Mouse (Mus musculus) MN1 (cell line): ENCODE measurements around the gene Igsf23.
A peak's percentile ranks its signal among the peaks of the same experiment; 100 is the strongest.
"Not testable (repeated sequence)": the region's sequence is repeated elsewhere in the genome, so short reads cannot be mapped to it uniquely, and the experiment has no call there.

Source experiments
- DNase-seq: peaks from one replicate; pipeline ENCODE4 v3.0.0-alpha.2; 2016; ENCODE audit warnings: low spot score

Gene Igsf23

DNA sequence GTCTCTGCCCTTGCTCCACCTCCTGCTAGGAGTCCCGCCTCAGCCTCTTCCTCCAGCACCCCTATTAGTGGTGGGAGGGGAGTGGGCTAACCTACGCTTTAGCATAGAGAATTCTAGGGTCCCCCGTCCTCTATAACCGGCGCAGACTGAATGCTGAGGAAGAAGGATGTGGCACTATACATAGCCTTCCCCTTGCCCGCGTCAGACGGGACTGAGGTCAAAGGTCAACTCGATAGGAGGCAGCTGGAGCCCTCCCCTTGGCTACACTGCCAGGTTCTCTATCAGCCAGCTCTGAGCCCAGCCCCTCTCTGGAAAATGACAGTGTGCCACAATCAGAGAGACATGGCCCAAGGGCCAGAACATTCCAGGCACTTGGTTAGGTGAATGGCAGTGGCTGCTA lies at the start of gene Igsf23:
Gene Igsf23 (minus strand): TSS at position 168 of the 400 bp plus-strand sequence.
- DNase-seq = no peak

DNA sequence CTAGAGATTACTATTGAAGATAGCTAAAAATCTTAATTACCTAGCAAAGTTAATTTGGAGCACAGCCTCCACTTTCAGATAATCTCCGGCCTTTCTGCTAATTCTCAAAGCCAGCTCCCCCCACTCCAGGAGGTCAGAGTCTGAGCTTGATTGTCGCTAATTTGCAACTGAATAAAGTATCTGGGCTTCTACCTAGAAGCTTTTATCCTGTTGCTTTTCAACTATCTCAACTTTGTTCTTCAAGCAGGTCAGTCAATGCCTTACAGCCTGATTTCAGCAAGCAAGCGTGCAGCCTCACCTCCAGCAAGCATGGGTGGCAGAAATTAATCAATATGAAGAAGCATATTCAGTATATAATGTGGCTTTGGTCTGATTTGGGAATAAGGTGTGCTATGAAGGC lies 46.2 kb upstream of the Igsf23 start:
- not testable (repeated sequence) for DNase-seq

DNA sequence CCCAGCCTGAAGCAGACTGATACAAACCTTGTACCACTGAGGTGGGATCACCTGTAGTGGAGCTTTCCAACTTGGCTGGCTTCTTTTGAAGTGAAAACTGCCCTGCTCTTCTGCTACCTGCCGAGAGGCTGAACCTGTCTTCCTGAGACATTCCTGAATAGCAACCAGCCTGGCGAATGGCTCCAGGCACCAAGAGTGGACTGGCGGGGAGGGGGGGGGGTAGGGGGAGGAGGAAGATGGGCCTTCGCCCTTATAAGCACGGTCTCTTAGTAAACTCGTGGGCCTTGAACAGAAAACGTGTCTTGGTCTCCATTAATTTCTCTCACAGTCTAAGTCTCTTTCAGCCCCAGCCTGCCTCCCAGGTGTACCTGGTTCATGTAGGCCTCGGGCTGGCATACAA lies 40.6 kb upstream of the Igsf23 start, which contains the start of gene Nlrp9b:
Gene Nlrp9b (plus strand): TSS at position 301 of the 400 bp plus-strand sequence.
- not testable (repeated sequence) for DNase-seq

DNA sequence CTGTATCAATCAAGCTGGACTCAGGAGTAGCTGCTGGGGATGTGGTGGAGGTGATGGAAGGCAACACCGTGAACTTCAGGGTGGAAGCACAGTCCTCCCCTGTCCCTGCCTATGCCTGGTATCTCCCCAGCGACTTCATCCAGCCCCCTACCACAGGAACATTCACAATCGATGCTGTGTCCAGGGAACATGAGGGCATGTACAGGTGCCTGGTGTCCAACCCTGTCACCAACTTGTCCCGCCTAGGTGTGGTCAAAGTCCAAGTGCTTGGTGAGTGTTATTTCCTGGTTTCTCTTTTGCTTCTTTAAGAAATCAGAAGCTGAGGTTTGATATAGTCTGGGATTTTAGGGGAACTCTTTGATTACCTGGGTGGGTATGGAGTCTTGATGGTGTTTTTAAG lies 21.0 kb upstream of the Igsf23 start:
- DNase-seq = no peak

DNA sequence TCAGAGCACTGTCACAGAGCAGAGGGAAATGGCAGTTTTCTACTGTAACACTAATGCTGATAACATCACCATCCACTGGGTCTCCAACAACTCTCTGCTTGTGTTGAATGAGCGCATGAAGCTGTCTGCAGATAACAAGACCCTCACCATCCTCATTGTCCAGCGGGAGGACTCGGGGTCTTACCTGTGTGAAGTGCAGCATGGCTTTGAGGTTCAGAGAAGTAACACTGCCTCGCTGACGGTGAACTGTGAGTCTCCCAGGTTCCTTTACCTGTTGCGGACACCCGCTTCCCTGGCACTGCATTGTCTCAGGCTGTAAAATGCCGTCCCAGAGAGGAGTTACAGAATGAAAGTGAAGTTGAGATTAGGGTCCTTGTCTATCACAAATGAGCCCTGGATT lies 19.6 kb upstream of the Igsf23 start:
- no peak for DNase-seq

DNA sequence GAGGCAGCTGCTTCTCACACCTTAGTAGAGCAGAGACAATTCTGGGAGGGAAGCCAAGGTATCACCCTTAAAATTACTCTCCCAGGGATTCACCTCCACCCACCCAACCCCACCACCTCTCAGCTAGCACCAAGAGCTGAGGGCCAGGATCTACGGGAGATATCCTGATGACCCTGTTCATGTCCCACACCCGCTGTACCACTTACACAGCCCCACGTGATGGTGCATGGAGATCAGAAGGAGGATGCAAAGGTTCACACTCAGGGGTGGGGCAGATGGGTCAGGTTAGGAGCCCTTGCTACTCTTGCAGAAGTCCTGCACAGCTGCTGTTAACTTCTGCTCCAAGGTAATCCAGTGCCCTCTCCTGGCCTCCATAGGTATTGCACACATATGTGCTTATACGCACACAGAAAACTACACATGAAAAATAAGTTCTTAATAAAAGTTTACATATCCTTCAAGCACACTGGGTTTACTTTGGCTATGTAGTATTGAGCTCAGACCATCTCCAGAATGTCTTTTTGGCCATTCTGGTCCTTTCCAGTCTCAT lies 19.1 kb upstream of the Igsf23 start:
- no peak for DNase-seq

DNA sequence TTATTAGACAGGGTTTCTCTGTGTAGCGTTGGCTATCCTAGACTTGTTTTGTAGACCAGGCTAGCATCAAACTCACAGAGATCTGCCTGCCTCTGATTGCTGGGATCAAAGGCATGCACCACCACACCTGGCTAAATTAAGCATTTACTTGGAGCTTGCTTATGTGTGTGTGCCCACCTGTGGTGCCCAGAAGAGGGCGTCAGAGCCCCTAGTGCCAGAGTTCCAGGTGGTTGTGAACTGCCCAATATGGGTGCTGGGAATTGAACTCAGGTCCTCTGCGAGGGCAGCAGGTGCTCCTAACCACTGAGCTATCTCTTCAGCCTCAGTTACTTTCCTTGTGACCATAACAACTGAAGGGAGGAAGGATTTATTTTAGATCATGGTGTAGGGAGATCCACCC lies 18.6 kb upstream of the Igsf23 start:
- DNase-seq = no peak

DNA sequence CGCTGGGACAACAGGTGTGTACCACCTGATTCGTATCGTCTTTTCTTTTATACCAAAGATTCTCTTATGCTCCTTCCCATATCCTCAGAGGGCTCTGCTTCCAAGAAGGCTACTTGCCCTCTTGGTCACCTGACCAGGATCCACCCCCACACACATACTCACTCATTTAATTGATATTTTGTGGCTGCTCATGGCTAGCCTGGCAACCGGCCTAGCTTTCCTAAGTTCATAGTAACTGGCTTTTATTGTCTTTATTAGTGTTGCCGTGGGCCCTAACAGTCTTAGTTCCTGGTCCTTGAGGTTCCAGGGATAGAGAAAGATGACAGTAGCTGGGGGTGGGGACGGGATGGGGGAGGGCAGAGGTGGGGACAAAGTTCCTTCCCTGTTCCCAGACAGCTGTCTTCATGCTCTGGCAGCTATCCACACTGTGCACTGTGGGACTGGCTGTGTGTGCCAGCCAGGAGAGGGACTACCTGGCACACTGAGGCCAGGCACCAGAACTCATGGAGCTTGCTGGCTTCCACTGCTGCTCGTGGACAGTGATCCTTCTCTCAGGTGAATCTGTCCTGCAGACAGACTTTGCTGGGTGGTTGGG lies 14.5 kb upstream of the Igsf23 start, which contains the start of gene Ceacam20:
Gene Ceacam20 (plus strand): TSS at position 428 of the 595 bp plus-strand sequence.
- no peak for DNase-seq

DNA sequence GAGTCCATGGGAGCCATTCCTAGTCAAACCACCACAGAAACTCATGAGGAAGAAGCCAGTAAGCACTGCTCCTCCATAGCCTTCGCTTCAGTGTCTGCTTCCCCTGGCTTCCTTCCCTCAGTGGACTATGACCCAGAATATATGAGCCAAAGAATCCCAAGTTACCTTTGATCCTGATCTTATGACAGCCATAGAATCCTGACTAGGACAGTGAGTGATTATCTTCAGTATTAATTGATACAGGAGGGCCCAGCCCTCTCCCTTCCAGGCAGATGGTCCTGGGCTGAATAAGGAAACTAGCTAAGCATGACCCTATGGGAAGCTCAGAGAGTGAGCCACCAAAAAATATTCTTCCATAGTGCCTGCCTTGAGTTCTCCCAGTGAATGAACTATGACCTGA lies 11.9 kb upstream of the Igsf23 start:
- no peak for DNase-seq

DNA sequence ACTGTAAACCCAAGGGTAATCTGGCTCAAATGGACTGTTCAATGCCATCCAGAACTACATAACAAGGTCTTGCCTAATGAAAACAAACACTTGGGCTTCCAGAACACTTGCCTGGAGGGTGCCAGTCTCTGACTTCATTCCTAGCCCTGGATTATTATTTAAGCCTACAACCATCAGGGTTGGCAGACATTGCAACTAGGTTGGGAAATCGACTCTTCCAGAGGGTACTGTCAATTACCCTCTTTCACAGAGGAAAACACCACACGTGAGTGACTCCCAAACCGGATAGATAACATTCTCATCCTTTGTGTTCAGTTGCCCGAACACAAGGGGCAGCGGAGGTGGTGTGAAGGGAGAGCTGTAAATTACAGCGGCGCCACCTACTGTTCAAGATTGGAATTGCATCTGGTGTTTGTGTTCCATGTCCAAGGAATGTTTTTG lies 5.8 kb upstream of the Igsf23 start:
- peak; percentile 64 for DNase-seq

DNA sequence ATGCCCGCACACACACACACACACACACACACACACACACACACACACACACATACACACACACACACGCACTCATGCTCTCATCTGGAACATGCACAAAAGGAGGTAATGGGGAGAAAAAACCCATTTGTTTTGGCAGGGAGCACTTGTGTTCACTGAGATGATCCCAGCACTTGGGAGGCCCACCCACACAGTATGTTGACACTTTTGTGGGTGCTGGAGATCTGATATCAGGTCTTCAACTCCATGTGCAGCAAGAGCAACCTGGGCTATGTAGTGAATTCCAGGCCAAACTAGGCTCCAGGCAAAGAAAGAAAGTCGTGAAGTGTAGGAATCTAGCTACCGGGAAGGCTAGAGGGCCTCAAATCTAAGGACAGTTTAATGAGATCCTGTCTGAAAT lies 5.3 kb upstream of the Igsf23 start:
- DNase-seq = no peak

DNA sequence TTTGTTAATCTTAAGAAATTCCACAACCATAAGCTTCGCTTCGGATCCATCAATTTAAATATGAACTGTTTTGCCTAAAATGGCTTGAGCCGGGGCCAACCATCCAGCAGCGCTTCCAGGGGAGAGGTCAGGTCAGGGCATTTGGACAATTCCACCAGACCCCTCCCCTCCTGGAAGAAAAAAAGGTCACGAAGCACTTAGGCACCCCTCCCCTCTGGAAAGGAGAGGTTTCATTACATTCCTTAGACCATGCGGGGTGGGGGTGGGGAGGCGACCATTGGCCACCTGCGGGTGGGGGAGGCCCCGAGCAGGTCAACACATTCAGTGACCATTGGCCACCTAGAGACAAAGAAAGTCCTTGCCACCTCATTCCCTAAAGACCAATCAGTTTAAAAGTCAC lies 2.5 kb upstream of the Igsf23 start:
- DNase-seq = no peak

DNA sequence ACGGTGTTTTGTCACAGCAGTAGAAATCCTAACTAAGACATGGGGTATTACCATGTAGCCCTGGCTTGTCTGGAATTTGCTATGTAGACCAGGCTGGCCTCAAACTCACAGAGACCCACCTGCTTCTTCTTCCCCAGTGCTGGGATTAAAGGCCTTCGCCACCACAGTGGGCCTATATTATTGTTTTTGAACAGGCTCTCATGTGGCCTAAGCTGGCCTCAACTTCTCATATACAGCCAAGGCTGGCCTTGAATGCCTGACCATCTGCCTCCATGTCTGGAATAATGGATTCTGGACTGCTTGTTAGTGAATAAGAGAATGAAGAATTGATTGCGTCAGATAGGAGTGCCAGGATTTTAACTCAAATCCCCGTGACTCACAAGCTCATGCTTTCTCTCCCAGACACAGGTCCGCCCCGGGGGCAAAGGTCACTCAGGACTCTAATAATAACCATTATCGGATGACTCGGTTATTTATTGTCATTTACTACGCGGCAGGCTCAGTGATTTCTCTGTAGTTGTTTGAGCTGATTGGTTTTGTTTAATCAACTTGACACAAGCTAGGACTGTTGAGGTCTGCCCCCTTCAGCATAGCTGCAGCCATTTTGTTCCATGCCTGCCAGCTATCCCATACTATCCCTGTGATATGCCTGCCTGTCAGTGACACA lies 1.9 kb upstream of the Igsf23 start:
- no peak for DNase-seq

DNA sequence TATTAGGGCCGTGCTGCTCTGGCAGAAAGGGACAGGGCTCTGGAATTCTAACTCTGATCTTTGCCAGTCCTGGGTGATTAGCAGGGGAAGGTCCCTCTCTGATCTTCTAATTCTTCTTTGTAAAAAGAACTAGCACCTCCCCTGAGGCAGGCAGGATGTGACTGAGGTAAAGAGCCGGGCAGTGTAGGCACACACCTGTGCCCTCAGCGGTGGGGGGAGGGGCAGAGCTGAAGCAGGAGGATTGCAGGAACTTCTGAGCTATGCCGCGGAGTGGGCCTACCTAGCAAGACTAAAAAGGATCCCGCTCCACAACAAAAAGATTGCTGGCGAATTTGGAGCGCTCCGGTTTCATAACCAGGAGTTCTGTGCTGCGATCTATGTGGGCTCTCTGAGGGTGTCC lies 560 bp downstream of the Igsf23 start:
- DNase-seq = no peak

DNA sequence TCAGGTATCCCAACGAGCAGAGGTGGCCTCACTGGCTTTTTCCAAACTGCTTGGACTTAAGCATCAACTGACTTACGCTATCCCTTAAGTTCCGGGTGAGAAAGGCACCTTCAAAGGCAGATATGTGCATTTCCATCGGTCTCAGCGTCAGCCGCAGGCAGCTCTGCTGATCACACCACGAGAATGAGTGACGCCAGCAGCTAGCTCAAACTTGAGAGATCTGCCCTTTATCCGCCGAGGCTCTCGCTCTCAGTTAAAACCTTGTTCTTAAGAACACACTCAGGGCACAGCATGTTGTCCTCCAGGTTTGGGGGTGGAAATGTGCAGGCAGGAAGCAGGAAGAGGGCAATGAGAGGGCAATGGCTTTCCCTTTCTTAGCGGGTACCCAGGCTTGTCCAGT lies 1.6 kb downstream of the Igsf23 start:
- no peak for DNase-seq

DNA sequence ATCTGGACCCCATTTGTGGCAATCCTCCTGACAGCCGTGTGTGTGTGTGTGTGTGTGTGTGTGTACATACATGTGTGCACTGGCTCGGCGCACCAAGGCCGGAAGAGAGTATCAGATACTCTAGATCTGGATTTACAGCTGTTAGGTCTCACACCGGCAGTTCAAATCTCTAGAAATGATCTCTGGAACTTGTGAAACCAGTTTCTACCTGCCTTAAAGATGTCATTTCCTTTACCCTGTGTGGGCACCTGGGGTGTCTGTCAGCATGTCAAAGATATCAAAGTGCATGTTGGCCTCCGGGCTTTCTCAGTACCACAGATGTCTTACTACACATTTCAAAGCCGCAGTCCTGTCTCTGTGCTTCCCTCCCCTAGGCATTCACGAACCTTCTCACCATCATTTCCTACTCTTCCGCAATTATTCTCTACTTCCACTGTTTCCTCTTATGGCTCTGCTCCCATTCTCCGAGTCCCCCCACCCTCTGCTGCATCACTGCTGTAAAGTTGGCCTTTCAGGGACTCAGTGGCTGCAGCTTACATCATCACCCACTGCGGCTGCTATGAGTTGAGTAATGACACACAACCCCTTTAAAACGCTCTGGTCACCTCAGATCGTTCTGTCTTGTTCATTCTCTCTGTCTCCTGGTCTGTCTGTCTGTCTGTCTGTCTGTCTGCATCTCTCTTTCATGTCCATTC lies 4.6 kb downstream of the Igsf23 start:
- no peak for DNase-seq

DNA sequence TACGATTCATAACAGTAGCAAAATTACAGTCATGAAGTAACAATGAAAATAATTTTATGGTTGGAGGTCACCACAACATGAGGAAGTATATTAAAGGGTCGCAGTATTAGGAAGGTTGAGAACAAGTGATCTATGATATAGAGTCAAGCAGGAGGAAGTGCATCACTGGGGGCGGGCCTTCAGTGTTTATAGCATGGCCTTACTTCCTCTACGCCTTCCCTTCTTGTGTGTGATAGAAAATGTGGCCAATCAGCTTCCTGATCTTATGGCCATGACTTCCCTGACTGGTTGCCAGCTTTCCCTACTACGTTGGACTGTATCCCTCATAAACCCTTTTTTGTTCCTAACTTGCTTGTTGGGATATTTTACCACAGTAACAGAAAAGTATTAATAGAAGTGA lies 5.4 kb downstream of the Igsf23 start:
- DNase-seq = no peak

DNA sequence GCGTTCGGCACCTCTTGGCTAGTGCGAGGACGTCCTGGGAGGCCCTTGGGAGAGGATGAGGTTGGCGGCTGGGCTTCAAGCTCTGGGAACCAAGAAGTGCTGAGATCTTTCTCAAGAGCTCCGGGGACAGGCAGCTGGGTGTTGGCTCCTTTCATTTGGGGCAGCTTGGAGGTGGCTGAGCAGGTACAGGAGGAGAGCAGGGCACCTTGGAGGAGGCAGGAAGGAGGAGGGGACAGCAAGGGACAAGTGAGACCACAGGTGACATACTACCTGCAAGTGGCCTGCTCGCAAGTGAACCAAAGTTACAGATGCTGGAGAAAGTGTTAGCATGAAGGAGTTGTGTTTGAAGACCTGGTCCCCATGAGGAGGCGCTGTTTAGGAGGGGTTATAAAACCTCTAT lies 5.8 kb downstream of the Igsf23 start:
- no peak for DNase-seq

DNA sequence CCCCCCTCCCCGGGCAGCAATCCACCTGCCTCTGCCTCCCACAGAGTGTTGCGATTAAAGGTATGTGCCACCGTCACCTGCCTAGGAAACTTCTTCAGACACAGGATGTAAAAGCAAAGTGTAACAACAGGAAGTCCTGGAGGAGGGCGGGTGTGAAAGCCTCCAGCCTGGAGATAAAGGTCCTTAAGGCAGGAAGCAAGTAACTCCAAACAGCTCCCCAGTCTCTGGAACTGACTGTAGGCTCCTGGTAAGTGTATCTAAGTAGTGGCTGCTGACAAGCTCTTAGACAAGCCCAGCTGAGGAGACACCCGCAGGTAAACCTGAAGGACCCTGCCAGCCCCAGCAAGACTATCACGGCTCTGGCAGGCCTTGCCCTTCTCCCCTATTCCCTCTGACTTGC lies 10.3 kb downstream of the Igsf23 start:
- DNase-seq = no peak

DNA sequence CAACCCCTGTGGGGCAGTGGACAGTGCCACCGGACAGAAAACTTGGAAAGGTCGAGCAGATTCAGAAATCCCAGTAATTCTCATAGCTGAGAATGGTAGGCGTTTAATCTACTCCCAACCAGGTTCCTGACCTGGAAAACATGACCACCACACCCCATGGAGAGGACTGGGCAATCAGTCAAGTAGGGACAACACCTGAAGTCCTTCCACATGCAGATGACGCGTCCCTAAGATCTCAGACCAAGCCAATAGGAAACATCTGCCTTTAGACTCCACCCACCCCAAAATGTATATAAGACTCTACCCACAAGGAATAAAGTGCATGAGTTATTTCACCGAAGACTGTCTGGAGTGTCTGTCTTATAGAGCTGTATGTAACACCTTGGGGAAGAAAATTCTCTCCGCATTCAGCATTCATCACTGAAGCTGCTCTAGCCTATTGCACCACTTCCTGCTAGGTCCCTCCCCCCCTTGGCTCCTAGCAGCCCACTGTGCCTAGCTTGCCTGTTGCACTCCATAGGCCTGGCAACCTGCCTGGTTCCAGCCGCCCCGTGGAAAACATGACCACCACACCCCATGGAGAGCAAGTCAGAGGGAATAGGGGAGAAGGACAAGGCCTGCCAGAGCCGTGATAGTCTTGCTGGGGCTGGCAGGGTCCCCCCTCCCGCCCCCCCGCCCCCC lies 10.9 kb downstream of the Igsf23 start:
- DNase-seq = peak; percentile 45

DNA sequence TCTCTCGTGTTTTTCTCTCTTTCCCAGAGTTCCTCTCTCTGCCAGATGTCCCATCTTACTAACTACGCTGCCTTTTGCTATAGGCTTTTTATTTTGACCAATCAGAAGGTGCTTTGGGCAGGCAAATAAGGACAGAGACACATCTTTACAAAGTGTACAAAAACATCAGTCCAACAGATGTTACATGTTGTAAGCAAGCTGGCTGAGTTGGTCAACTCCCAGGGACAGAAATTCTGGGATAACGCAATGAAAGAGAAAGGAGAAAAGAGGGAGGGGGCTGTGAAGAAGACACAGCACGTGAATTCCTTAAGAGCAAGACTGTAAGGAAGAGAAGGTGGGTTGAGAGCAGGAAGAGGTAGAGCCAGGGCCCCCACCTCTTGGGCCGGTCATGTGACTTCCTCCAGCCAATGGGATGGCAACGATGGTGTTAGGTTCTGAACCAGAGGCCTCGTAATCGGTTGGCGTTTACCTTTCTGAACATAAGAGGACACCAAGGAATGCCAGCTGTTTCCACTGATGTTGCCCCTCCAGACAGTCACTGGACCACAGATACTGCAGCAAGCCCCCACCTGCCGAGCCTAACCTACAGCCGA lies 13.2 kb downstream of the Igsf23 start:
- DNase-seq = no peak

DNA sequence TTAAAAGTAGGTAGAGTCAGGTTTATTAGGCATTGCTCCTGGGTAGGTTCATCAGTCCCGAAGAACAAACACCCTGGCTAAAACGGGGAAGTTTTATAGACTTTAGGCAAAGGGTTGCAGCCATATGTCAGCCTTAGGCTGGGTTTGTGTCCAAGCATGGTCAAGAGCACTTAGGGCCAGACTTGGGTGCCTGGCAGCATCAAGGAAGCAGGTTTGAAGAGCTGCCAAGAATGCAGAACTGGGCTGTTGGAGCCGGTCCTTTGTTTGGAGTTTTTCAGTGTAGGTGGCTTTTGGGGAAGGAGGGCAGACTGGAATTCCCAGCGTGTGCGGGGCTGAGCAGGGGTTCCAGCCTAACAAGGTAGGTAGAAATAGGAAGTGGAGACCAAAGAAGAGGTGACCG lies 14.6 kb downstream of the Igsf23 start:
- DNase-seq = no peak
